Mouse (Mus musculus): ENCODE data around the gene Btk. TPM values are rescaled to one million over a fixed set of nuclear protein-coding genes. Genes with fewer than 3 reads are reported as not detected.

Gene Btk
- polyA plus RNA-seq, 1 experiment from 2014 or later = 3.3 TPM

DNA sequence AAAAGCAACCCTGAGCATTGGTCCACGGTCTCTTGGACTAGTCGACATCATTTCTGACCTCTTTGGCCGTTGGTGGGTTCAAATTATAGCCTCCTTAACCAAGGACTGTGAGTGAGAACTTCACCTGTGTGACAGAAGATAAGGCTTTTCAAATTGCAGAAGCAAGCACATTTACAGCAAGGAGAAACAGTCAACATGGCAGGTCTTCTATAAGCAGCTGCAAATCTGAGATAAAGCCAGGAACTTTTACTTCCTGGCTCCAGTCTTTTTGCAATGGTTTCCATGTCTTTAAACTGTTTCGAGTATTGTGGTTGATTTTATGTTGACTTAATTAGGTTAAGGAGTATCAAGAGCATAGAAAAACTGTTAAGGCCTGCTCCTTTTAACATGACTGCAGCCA lies 59.6 kb downstream of the Btk start:
- Histone ChIP-seq H3K27me3 (replicated peaks) (no peaks in the 10 kb centered on the region), H3K4me3 (replicated peaks) (no peak overlapping the region), H3K36me3 (no peaks in the 10 kb centered on the region), H3K4me2 (no peak overlapping the region), H3K4me1 (no peaks in the 10 kb centered on the region), H3K9ac (no peak overlapping the region), H3K9me3 (no peaks in the 10 kb centered on the region), H3K27ac (no peak overlapping the region)
- ATAC-seq (ENCODE audit: insufficient read depth, low FRiP score, low read depth) = no peak
- 73% methylated on average over 4 of the region's 4 CpGs for WGBS

DNA sequence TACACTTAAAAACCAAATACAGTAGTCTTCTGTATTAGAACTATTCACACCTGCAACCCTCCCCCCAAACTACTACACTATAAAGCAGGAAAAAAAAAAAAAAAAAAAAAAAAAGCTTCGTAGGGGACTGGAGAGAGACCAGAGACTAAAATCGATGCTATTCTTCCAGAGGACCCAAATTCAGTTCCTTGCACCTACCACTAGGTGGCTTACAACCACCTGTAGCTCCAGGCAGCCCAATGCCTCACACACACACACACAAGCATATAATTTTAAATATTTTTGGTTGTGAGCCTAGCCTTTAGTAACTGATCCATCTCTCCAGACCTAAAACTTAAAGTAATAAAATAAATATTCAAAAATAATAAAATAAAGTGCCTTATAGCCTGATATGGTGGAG lies 73.9 kb downstream of the Btk start:
- 8% methylated on average over 2 of the region's 2 CpGs for WGBS
- Histone ChIP-seq H3K4me3 (replicated peaks) (no peak overlapping the region), H3K4me2 (no peak overlapping the region), H3K9ac (no peak overlapping the region), H3K9me3 (no peaks in the 10 kb centered on the region), H3K27ac (no peak overlapping the region), H3K27me3 (replicated peaks) (no peaks in the 10 kb centered on the region), H3K36me3 (no peaks in the 10 kb centered on the region), H3K4me1 (no peaks in the 10 kb centered on the region)
- no peak for ATAC-seq (ENCODE audit: insufficient read depth, low FRiP score, low read depth)

- H3K27me3 ChIP-seq (replicated peaks) = no peaks in the 10 kb centered on the region
- no peaks in the 10 kb centered on the region for H3K9me3 ChIP-seq
- no peaks in the 10 kb centered on the region for H3K36me3 ChIP-seq
- no peak overlapping the region for H3K27ac ChIP-seq
- ATAC-seq (ENCODE audit: insufficient read depth, low FRiP score, low read depth) = no peak
- no peak overlapping the region for H3K9ac ChIP-seq
- H3K4me2 ChIP-seq = no peak overlapping the region
- WGBS = 71% methylated on average over 6 of the region's 6 CpGs
- no peak overlapping the region for H3K4me3 ChIP-seq (replicated peaks)
- H3K4me1 ChIP-seq = no peaks in the 10 kb centered on the region
These were observed 75.4 kb downstream of the Btk start for GRCm38 (mm10) chrX:134507977-134508376.

DNA sequence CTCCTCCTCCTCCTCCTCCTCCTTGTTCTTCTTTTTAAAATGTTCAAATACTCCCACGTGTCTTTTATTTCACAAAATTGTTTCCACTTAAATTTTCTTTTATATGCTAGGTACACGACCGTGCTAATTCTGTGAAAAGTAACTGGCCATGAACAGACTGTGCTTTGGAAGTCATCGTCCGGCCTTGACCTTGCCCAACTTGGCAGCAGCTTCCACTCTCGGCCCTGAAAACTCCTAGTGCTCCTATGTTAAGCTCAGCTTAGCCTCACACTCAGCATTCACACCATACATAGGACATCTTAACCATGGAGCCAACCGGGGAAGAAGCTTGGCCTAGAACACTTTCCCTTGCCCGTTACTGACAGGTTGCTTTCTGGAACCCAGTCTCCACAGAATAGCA lies 82.7 kb downstream of the Btk start:
- Histone ChIP-seq H3K9ac (no peak overlapping the region), H3K27me3 (replicated peaks) (no peaks in the 10 kb centered on the region), H3K4me3 (replicated peaks) (no peak overlapping the region), H3K4me1 (no peaks in the 10 kb centered on the region), H3K27ac (no peak overlapping the region), H3K4me2 (no peak overlapping the region), H3K9me3 (no peaks in the 10 kb centered on the region), H3K36me3 (no peaks in the 10 kb centered on the region)
- no peak for ATAC-seq (ENCODE audit: insufficient read depth, low FRiP score, low read depth)
- 79% methylated on average over 8 of the region's 8 CpGs for WGBS

Other genes starting within 250 kb of the Btk start
- 1.4 and 1.5 TPM in 2 replicates for gene Drp2, start 179.0 kb downstream of the Btk start, polyA plus RNA-seq (2015; fragmentation: Nextera tagmentation; extraction: Ambion mirVana)
- 0.10 TPM in 1 of 2 replicates, not detected in the other for gene Taf7l, start 107.1 kb downstream of the Btk start, polyA plus RNA-seq (2015; fragmentation: Nextera tagmentation; extraction: Ambion mirVana)
- gene Timm8a1, start 41.7 kb downstream of the Btk start, polyA plus RNA-seq (2015; fragmentation: Nextera tagmentation; extraction: Ambion mirVana) = 90.9 and 105 TPM in 2 replicates
- 379 and 399 TPM in 2 replicates for gene Rpl36a, start 2.1 kb upstream of the Btk start, polyA plus RNA-seq (2015; fragmentation: Nextera tagmentation; extraction: Ambion mirVana)
- 6.1 and 7.7 TPM in 2 replicates for gene Gla, start 17.6 kb upstream of the Btk start, polyA plus RNA-seq (2015; fragmentation: Nextera tagmentation; extraction: Ambion mirVana)
- 136 and 138 TPM in 2 replicates for gene Hnrnph2, start 17.6 kb upstream of the Btk start, polyA plus RNA-seq (2015; fragmentation: Nextera tagmentation; extraction: Ambion mirVana)
- gene Armcx4, start 102.9 kb upstream of the Btk start, polyA plus RNA-seq (2015; fragmentation: Nextera tagmentation; extraction: Ambion mirVana) = 3.3 and 3.7 TPM in 2 replicates
- gene Armcx1, start 134.4 kb upstream of the Btk start, polyA plus RNA-seq (2015; fragmentation: Nextera tagmentation; extraction: Ambion mirVana) = 50.9 and 51.9 TPM in 2 replicates
- 21.6 and 25.6 TPM in 2 replicates for gene Armcx6, start 167.8 kb upstream of the Btk start, polyA plus RNA-seq (2015; fragmentation: Nextera tagmentation; extraction: Ambion mirVana)
- gene Armcx3, start 173.0 kb upstream of the Btk start, polyA plus RNA-seq (2015; fragmentation: Nextera tagmentation; extraction: Ambion mirVana) = 79.4 and 83.4 TPM in 2 replicates
- gene Armcx2, start 225.7 kb upstream of the Btk start, polyA plus RNA-seq (2015; fragmentation: Nextera tagmentation; extraction: Ambion mirVana) = 53.8 and 61.9 TPM in 2 replicates

Measured in stomach, embryonic 15.5 days (tissue).